Mouse (Mus musculus) frontal cortex, postnatal 10 days (tissue): ENCODE data around the gene Obscn.

Experiments
- DNase-seq, 2 experiments: peaks; one replicate each; pipeline ENCODE4 v3.0.0; 2022; ENCODE audit warnings: low spot score in 2 of 2, mixed read lengths in 1 of 2

Obscn gene

DNA sequence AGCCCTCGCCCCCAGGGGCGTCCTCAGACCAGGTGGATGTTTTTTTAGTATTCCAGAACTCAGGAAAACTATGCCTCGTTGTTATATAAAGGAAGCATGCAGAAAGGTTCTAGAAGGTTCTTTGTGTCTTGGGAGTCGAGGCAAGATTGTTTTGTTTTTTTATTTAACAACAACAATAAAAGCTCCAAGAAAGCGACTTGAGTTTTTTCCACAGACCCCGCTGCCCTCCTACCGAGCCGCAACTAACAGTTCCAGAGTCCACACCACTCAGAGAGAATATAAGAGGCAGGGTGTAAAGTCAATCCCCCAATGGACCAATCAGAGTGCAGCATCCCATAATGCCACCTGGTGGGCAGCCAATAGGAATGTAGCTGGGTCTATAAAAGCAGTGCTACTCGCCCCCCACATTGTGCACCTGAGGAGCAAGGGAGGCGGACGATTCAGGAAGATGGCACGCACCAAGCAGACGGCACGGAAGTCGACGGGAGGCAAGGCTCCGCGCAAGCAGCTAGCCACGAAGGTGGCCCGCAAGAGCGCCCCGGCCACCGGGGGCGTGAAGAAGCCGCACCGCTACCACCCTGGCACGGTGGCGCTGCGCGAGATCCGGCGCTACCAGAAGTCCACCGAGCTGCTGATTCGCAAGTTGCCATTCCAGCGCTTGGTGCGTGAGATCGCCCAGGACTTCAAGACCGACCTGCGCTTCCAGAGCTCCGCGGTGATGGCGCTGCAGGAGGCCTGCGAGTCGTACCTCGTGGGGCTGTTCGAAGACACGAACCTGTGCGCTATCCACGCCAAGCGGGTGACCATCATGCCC lies 174.6 kb downstream of the Obscn start:
- no peak for DNase-seq

DNA sequence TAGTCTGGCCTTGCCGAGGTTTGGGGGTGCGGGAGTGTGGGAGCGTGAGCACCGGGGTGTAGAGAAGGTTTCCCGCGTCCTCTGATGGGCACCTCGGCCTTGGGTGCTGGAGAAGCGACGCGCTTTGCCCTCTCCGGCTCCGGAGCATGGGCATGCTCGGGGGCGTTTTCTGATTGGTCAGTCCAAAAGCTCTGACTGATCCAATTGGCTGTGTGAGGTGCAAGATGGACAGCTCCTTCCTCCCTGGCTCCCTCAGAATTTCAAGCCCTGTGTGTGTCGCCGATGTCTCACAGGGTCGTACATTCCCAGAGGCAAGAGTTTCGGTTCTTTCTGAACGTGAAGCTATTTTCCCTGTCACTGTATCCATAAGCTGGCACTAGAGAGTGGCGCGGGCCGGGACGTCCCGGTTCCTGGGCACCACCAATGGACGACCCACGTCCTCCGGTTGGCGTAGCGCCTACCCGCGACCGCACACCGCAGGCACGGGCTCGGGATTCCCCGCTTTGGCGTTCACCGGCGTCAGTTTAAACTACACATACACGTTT lies 176.2 kb downstream of the Obscn start:
- DNase-seq: peak in 1 of 2 experiments; percentile 75

GRCm38 (mm10) chr11:58959186-58959825 lies 176.9 kb downstream of the Obscn start:
- DNase-seq: no peak

DNA sequence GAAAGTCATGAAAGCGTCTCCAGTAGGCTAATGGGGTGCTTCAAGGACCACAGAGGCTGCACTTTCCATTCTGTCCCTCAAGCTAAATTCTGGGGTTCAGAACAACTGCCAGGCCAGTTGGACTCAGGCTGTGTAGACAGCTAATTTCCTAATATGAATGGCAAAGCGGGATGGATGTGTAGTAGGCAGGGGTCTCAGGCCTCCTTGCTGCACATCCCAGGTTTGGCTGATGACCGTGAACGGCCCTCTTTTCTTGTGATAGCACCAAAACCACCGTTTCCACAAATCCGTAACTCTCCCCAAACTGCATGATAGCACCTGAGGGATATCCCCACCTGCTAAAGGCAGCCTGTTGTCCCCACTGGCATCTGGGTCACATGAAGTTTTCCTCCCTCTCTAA lies 177.7 kb downstream of the Obscn start:
- no peak for DNase-seq

DNA sequence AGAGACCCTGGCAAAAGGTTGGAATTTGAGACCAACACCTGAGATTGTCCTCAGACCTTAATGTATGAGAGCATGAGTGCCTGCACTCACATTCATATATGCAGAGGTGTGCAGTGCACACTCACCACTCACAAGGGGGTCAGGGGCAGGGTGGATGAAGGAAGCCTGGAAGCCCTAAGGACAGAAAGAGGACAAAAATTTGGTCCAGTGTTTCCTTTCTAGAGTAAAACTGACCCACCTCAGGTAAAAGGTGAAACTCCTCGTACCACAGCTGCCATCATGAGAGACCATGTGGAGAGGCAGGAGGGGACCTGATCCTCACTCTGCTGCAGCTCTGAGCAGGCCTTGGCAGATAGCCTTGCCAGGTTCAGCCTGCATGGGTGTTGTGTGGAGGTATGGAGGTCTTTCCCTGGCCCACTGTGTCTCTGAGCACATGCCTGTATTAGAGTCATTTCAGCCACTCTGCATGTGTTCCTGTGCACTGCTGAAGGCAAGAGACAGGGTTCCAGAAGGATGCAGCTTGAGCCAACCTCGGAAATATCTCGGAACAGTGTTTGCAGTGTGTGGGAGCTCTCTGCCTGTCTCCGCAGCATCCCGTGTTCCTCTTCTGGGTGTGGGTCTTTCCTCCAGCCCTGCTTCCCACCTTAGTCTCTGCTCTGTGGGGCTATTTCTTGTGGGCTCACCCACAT lies 178.8 kb downstream of the Obscn start:
- DNase-seq: no peak

DNA sequence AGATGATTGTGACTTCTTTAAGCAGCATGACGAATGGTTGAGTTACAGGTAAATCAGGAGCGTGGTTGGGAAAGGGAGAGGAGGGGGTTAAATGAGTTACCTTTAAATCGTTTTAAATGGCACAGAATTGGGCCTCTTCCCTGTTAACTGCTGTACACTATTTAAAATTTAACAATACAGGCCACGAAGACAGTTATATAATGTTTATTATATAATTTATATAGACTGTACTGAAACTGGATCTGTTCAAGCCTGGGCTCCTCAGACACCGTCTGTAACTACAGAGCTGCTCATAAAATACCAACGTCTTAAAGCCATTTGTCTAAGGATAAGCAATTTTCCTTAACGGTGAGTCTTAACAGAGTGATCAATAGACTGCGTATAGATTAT lies 180.3 kb downstream of the Obscn start:
- DNase-seq: no peak

GRCm38 (mm10) chr11:58955143-58955867 lies 180.9 kb downstream of the Obscn start:
- DNase-seq: no peak

GRCm38 (mm10) chr11:58954420-58955142 lies 181.6 kb downstream of the Obscn start, which contains the start of the genes Hist3h2a and Trim17:
TSS of gene Hist3h2a (plus strand) at chr11:58954685.
TSS of gene Trim17 (plus strand) at chr11:58954685.
- peak; percentile 85 to 93 for DNase-seq

DNA sequence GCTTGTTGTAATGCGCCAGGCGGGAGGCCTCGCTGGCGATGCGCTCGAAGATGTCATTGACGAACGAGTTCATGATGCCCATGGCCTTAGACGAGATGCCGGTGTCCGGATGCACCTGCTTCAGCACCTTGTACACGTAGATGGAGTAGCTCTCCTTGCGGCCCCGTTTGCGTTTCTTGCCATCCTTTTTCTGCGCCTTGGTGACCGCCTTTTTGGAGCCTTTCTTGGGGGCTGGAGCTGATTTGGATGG lies 182.1 kb downstream of the Obscn start:
- peak in 1 of 2 experiments; percentile 81 for DNase-seq

DNA sequence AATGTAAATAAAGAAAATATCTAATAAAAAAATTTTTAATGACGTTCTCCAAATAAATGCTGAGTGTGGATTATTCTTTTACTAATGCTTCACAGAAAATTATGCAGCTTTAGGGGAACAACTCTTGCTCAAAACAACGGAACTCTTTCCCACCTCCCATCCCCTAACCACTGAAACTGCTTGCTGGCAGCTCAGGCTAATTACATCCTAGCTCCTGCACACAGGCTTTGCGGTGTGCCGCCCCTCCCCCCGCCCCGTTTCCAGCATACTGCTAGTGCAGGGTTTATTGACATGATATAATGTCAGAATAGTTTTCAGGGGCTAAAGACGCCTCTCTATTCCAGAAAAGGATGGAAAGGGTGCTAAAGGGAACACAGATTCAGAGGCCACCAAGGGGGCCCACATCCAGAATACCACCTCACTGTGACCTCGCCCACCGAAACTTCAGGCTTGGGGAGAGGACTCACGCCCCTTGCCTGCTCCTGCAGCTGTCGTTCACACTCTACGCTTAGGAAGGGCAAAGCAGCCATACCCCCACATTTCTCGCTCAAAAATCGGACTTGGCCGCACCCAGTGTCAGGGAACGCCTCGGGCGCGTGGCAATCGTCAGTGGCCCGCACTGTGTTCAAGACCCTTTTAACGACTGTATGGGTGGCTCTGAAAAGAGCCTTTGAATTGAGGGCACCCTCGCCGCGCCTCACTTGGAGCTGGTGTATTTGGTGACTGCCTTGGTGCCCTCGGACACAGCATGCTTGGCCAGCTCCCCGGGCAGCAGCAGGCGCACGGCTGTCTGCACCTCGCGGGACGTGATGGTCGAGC lies 182.6 kb downstream of the Obscn start:
- no peak for DNase-seq

DNA sequence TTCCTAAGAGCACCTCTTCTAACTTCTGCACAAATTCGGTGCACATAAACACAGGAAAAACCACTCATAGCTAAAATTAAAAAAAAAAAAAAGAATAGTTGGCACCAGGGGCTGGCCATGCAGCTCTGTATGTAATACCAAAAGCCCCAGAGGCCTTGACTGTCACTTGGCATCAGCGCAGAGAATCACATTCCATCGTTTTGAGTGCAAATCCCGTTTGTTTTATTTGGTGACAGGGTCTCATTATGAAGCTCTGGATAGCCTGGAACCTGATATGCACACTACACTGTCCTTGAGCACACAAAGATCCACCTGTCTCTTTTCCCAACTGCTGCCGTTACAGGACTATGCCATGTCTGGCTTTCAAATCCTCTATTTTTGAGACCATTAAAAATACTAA lies 185.0 kb downstream of the Obscn start:
- DNase-seq: no peak

- peak in 1 of 2 experiments; percentile 53 for DNase-seq
Measured at GRCm38 (mm10) chr11:58949480-58950431, 186.4 kb downstream of the Obscn start.

DNA sequence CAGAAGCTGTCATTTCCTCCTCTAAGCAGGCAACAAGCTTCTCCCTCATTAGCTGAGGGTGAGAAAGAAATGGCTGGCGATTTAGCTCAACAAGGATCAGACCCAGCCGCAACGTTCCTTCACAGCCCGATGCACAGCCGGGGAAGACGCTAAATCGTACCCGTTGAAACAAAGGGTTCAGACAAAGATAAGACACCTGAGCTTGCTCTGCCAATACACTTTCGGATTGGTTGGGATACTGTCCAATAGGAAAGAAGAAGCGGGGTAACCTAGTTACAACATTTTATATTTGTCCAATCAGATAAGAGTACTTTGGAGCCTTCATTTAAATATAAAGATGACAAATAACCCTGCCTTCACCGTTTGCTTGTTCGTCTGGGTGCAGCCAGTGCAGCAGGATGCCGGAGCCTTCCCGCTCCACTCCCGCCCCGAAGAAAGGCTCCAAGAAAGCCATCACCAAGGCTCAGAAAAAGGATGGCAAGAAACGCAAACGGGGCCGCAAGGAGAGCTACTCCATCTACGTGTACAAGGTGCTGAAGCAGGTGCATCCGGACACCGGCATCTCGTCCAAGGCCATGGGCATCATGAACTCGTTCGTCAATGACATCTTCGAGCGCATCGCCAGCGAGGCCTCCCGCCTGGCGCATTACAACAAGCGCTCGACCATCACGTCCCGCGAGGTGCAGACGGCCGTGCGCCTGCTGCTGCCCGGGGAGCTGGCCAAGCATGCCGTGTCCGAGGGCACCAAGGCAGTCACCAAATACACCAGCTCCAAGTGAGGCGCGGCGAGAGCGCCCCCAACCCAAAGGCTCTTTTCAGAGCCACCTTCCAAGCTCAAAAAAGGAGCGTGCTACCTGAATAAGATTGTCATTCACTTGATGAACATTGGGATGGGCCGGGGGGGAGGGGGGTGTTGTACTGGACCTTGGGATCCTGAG lies 187.4 kb downstream of the Obscn start, which contains the start of gene Hist3h2ba:
Gene Hist3h2ba, plus strand, starts transcription at position 379 of the 938 bp plus-strand sequence.
- DNase-seq: peak; percentile 75 to 79

DNA sequence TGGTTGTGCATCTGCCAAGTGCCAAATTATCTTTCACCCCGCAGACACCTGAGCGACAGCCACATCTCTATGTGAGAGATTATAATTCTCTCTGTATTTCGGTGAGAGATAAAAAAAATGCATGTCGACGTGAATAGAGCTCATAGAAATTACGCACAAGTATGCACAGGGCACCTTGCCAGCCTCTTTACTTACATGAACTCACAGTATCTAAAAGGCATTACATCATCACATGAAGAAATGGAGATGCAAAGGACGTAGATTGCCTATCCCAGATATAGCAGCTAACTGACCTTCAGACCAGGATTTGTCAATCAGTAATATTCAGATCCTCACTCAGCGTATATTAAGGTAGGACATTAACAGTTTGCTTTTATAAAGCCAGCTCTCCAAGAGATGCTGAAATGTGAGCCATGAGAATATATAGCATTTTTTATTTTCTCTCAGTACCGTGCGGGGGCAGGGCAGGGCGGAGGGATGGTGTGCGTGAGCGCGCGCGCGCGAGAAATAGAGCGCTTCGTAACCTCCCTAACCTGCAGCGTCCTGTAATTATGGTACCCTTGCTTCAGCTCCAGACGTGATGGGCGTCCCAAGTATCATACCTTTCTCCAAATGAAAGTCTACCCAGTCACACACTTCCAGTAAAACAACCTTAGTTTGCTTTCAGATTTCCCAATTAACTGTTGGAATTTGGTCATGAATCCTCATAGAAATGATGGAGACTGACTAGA lies 188.2 kb downstream of the Obscn start:
- peak in 1 of 2 experiments; percentile 57 for DNase-seq

GRCm38 (mm10) chr11:58947306-58947705 lies 188.9 kb downstream of the Obscn start:
- DNase-seq: no peak
